Mouse (Mus musculus): ENCODE measurements around the gene Ccdc87.
A peak's percentile ranks its signal among the peaks of the same experiment; 100 is the strongest.

Ccdc87 gene

DNA sequence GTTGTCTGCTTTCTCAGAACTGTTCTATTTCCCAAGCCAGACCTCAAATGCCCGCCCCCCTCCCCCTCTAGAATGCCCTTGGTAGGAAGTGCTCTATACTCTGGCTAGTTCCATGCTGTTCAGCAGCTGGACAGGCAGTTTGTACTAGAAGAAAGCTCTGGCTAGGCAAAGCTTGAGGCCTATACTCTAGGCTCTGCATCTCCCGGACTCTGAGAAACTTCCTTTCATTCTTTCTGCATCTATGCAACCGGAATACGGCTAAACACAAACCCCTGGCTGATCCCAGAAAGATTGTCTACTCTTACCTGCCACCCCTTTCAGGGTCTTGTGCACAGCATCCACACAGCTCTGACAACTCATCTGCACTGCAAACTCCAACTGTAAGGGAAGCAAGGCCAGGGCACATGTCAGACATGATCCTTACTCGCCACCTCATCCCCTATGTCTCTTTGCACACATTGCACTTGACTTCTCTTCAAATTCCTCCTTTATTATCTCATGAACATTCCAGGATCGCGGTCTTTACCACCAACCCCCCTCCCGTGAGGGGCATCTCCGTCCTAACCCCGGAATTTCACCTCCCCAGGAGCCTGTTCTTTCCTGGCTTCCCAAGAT is 533 bp upstream of the Ccdc87 start:
- no peak for DNase-seq (ENCODE audit: low read depth, low spot score)

DNA sequence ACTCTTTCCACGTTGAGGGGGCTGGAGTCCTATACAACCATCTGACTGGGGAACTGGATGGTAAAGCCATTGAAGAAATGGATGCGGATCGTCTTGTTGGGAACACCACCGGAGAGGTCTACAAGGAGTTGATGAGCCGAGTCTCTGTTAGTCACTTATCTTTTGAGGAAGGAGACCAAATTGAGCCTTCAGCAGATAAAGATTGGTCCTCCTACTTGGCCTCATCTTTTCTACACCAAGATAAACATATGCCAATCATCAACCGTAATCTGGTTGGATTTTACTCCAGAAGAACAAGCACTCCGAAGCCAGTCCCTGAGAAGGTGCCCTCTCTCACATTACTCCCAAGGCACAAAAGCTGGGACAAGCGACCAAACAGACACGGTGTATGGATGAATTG is 1.7 kb downstream of the Ccdc87 start:
- no peak for DNase-seq (ENCODE audit: low read depth, low spot score)

DNA sequence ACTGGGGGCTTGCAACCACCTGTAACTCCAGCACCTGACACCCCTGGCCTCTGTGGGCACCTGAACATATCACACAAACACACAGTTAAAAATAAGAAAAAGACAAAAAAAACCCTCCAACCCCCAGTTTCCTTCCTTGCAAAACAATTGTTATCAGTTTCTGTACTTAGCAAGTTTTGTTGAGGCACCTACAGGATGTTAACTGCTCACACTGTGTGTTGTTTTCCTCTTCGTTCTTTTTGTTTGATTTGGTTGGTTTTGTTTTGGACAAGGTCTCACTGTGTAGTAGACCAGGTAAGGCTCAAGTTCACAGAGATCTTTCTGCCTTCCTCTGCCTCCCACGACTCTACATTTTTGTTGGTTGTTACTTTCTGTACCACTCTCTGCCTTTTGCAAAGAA is 3.4 kb downstream of the Ccdc87 start:
- DNase-seq (ENCODE audit: low read depth, low spot score): no peak

DNA sequence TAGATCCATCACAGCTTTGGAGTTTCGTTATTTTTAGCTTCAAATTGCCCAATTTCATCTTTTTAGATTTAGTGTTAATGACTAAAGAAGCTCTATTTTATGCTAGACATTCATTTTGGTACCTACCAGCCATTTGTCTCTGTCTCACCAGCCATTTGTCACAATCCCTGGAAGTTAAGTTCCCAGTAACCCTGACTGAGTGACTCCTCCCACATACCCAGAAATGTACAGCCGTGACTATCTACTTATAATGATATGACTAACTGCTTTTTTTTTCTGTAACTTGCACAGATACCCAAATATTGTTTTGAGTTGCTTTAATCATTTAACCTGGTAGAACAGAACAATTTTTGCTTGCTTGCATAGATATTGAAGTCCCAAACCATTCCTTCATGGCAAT is 6.7 kb downstream of the Ccdc87 start:
- no peak for DNase-seq (ENCODE audit: low read depth, low spot score)

DNA sequence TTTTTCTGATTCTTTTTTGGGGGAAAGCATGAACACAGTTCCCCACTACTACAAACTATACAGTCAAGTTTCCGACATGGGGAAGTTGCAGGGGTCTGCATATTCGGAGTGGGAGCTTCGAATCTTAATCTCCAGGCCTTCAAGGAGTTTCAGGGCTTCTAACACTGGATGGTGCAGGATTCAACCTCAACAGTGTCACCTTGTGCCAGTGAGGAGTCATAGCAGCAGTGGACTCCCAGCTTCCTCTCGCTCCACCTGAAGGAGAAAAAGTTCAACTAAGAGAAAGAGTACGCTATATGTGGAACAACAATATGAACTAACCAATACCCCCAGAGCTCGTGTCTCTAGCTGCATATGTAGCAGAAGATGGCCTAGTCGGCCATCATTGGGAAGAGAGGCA is 8.3 kb downstream of the Ccdc87 start:
- DNase-seq (ENCODE audit: low read depth, low spot score): no peak

DNA sequence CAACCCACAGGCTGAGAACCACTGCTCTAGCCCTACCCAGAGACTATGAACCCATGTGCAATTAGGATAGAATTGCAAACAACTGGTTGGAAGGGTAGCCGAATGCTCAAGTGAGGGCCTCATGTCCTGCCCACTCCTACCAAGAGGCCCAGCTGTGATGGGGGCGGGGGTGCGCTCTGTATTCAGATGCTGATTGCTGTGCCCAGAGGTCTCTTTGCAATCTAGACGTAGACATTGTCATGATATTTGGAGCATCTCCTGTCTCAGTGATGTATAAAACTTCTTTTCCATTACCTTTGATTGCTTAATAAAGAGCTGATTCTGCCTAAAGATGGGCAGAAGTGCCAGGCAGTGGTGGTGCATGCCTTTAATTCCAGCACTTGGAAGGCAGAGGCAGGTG is 10.6 kb downstream of the Ccdc87 start:
- no peak for DNase-seq (ENCODE audit: low read depth, low spot score)

DNA sequence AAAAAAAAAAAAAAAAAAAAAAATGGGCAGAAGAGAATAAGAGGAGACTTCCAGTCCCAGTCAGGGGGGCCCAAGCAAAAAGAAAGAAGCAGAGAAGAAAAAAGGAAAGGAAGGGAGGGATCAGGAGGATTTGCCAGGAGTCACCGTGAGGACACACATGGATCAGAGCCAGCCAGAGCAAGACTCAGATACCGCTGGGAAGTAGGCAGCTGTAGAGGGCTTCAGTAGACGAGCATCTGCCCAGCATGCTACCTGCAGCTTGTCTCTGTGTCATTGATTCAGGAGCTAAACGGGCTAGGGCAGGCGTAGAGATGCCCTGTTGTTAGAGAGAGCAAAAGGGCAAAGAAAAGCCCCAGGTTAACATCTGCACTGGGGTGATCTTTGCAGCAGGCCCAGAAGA is 11.1 kb downstream of the Ccdc87 start:
- no peak for DNase-seq (ENCODE audit: low read depth, low spot score)

DNA sequence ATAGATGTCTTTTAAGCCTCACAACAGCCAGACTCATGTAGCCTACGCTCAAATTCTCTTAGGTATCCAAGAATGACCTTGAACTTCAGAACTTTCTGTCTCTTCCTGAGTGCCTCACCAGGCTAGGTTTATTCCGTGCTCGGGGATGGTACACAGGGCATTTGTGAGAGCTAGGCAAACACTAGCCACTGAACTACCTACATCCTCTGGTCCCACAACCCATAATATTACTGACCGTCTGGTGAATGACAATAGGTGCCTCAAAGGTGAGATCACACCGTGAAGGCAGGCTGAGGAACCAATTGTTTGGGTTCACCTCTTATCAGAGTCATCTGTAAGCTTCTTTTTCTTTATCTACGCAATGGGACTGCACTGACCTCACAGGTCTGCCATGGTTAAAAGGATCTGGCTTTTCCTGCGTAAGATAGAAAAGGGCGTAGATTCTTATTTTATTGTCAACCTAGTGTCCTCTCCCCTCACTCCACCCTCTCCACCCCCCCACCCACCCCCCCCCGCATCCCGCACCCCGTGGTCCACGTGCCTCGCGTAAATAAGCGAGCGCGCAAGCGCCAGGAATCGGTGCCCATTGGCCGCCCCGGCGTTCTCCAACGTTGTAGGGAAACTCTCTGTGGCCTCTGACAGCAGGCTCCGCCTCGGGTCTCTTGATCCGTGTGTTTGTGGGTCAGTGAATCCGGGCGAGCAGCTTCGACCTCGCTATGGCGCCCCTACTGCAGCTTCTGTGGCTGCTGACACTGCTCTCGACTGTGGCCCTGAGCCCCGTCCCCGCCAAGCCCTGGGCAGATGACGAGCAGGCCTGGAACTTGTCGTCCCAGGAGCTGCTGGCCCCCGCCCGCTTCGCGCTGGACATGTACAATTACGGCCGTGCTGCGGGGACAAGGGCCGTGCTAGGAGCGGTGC is 15.6 kb downstream of the Ccdc87 start, which contains the start of gene Ctsf:
TSS of gene Ctsf (plus strand) at position 579 of the 918 bp plus-strand sequence.
- DNase-seq (ENCODE audit: low read depth, low spot score): peak; percentile 91

DNA sequence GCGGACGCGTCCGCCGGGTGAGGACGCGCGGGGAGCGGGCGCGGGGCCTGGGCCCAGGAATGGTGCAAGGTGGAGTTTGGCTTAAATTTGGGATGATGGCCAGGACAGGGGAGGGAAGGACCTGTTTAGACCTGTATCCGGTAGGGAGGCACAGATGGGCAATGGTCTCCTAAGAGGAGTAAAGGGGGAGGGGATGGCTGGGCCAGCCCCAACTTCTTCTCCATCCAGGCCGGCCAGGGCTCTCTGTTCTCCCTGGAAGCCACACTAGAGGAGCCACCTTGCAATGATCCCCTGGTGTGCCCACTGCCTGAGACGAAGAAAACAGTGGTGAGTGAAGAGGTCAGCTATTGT is 16.3 kb downstream of the Ccdc87 start:
- DNase-seq (ENCODE audit: low read depth, low spot score): no peak

DNA sequence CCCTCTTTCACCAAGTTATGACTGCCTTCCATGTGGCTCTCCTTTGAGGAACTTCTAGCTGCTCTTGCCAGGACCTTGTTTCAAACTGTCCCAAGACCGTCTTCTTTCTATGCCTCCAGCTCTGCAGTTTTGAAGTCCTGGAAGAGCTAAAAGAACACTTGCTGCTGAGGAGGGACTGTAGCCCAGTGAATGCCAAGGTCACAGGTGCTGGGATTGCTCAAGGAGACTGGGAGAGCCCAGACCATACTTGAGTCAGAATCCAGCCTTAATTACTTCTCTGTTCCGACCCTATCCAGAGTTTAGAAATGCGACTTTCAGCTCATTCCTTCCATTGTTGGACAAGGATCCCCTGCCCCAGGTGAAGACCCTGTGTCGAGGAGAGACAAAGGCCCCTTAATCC is 16.8 kb downstream of the Ccdc87 start:
- no peak for DNase-seq (ENCODE audit: low read depth, low spot score)

DNA sequence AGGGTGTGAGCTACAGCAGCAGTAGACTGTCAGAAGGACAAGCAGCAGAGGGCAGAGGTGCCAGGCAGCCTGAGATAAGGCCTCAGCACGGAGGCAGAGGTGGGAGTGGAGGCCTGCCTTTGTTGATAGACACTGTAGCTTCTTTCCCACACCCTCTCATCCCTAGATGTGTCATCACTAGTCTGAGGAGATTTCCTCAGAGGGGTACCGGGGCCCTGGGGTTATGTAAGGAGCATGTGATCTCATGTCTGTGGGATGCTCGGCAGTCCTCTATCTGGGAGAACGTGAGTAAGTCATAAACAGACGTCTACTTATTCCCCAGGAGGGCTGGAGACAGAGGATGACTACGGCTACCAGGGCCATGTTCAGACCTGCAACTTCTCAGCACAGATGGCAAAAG is 19.9 kb downstream of the Ccdc87 start:
- DNase-seq (ENCODE audit: low read depth, low spot score): no peak

DNA sequence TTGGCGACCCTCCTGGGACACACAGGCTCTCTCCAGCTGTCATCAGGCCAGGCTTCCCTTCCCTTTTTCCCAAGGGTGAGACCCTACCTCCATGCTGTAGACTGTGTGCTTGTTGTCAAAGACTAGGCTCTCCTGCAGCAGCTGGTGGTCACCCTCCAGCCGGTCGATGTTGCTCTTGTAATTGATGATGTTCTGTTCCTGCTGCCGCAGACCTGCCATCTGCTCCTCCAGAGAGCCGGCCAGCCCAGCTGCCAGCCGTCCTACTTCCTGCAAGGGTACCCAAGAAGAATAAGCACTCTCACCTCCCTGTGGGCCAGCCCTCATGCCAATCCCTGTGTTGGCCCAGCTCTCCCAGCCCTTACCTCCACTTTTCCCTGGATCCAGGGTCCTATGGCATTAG is 23.9 kb downstream of the Ccdc87 start:
- no peak for DNase-seq (ENCODE audit: low read depth, low spot score)

DNA sequence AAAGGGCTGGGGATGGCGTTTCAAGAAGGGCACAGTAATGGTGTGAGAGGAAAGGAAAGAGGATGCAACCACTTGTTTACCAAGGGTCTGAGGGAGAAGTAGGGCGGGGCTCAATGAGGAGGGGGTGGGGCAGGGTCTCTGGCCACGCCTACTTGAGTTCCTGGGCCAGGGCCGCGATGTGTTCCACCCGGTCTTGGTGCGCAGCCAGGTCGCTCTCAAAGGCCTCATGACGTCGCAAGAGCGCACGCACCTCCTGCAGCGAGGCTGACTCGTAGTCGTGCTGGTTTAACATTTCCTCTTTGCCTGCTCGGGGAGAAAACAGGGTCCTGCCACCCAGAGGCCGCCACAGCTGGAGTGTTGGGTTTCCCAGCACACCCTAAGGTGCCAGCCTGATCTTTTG is 26.0 kb downstream of the Ccdc87 start:
- DNase-seq (ENCODE audit: low read depth, low spot score): peak; percentile 77

DNA sequence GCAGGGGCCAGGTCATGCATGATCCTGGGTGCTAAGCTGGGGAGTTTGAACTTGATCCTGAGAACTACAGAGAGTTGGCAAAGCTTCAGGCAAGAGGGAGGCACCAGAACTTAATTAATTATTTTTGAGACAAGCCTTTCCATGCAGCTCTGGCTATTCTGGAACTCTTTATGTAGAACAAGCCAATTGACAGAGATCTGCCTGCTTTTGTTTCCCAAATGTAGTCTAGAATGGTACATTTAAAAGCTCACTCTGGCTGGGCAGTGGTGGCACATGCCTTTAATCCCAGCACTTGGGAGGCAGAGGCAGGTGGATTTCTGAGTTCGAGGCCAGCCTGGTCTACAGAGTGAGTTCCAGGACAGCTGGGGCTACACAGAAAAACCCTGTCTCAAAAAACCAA is 35.4 kb downstream of the Ccdc87 start:
- DNase-seq (ENCODE audit: low read depth, low spot score): peak; percentile 73

DNA sequence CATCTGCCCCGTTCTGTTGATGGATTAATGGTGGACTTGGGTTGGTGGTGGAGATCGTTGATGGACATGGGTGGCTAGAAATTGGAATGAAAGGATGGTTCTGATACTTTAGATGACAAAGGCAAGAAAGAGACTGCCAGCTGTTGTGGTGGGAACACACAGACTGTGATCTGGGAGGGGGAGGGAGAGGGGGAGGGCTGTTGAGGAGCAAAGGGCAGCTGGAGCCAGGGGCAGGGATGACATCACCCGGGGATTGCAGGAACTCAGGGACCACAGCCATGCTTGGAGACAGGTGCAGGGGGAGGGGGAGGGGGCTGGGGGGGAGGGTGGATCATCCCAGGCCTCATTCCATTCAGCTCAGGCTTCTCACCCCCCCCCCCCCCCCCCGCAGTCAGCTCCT is 37.1 kb downstream of the Ccdc87 start:
- DNase-seq (ENCODE audit: low read depth, low spot score): peak; percentile 90

DNA sequence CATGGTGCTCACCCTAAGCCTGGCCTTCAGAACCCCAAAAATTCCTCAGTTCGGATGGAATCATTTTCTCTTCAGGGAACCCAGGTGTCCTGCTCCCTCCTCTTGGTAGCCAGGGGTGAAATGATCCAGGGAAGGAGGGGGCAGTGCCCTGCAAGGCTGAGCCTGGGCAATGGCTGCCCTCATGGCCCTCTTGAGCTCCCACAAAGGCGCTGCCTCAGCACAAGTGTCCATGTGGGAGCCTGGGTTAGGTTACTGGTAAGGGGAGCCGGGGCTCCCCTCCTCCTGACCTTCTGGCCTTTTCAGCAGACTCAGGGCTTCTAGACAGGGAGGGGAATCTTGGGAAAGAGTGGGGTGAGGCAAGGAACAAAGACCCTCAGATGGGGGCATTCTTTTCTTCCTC is 37.6 kb downstream of the Ccdc87 start:
- DNase-seq (ENCODE audit: low read depth, low spot score): peak; percentile 93

DNA sequence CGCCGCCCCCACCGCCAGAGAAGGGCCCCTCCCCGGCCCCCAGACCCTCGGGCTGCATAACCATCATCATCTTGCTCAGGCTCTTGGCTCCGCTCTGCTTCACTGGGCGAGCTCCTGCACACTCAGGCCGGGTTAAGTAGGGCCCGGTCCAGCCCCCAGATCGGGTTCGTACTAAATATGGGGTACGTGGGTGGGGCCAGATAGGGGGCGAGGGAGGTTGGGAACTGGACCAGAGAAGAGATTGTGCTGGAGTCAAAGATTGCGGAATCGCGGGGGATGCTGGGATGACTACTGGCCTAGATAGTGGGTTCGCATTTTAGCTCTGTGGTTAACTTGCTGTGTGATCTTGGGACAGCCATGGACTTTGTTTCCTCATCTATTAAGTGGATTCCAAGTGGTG is 38.6 kb downstream of the Ccdc87 start, which contains the start of gene Actn3:
TSS of gene Actn3 (minus strand) at position 125 of the 400 bp plus-strand sequence.
- DNase-seq (ENCODE audit: low read depth, low spot score): peak; percentile 93

DNA sequence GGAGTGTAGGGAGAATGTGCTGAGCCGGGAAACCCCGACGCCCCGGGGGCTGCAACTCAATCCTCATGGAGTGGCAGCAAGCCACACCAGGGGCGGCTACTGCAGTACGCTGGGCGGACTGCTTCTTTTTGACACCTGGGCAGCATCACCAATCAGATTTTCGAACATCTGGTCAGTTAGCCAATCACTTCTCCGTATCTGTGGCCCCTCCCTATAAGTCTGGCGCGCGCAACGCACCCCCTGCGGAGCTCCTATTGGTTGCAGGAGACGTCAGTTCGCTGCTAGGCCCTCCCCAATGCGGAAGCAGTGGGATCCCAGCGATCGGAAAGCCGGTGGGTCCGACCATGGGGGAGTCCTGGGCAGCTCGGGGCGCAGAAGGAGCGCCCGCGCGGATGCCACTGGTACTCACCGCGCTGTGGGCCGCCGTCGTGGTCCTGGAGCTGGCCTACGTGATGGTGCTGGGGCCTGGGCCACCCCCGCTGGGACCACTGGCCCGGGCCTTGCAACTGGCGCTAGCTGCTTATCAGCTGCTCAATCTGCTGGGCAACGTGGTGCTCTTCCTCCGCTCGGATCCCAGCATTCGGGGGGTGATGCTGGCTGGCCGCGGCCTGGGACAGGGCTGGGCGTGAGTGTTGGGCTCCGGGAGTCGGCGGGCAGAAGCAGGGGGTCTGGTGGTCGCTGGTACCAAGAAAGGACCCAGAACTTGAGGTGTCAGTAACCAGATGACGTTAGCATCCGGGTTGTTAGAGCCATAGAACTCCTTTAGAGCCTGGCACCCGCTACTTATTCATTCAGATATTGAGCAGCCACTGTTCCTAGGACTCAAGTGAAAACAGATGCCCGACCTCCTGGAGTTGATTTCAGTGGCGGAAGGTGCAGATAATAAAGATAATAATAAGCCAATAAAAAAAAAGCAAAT is 39.5 kb downstream of the Ccdc87 start, which contains the start of gene Zdhhc24:
TSS of gene Zdhhc24 (plus strand) at position 264 of the 919 bp plus-strand sequence.
- DNase-seq (ENCODE audit: low read depth, low spot score): peak; percentile 97

DNA sequence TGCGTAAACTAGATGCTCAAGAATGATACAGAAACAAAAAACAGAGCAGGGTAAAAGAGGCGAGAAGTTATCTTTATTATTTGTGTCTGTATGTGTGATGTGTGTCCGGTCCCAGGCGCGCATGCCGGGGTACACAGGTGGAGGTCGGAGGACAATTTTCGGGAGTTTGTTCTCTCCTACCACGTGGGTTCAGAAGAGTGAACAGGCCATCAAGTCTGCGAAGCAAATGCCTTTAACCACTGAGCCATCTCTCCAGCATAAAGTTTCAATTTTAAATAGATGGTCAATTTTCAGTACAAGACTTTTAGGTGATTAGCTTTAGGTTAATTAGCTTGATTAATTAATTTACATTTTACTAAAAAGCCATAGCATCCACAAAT is 40.1 kb downstream of the Ccdc87 start:
- DNase-seq (ENCODE audit: low read depth, low spot score): no peak

DNA sequence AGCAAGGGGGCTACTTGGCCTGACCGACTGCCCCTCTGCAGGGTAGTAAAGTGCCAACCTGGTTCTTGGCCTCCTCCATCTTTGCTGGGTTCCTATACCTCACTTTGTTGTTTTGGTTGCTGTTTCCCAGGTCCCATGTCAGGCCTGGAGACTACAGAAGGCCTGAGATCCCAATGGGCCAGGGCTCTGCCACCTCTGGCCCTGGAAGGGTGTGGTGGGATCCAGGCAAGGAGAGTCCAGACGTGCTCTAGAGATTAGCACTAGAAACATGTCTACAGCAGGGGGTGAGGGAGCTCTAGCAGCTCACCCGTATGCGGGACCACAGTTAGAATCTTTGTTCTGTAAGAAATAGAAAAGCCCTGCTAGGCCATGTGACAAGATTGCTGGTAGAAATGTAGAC is 44.8 kb downstream of the Ccdc87 start:
- no peak for DNase-seq (ENCODE audit: low read depth, low spot score)

DNA sequence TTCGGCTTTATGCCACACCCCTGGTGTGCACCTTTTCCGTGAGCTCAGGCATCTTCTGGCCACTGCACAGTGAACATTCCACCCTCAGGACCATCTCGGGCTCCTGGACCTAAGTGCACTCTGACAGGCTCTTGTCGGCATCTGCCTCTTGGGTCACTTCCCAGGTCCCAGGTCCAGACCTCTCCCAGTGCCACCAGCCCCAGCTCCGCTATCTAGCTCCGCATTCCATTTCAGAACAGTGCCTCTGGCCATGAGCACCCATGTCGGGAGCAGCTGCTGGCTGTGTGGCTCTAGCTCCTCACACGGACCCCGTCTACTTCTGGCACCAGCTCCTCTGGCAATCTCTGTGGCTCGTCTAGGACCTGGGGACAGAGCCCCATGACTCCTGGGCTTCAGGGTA is 50.6 kb downstream of the Ccdc87 start:
- DNase-seq (ENCODE audit: low read depth, low spot score): no peak

DNA sequence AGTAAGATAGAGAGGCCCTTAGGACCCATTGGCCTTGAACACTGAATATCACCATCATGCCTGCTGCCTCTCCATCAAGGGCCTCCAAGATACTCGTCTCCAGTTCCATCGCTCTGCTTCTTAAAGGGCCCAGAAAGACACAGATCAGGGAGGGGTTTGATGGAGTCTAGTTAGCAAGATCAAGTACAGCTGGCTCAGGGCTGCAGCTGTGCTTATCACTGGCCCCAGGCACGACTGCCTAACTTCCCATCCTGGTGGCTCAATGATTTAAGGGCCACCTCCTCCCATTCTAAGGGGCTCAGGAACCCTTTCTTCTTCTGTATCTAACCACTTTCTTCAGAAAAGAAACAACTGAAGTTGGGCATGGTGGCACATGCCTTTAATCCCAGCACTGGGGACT is 52.6 kb downstream of the Ccdc87 start:
- no peak for DNase-seq (ENCODE audit: low read depth, low spot score)

Measured in skeletal muscle tissue, adult 2 months (tissue).